Comparison of ENCODE assay signal across 11 mouse cellular contexts in the genomic region with DNA sequence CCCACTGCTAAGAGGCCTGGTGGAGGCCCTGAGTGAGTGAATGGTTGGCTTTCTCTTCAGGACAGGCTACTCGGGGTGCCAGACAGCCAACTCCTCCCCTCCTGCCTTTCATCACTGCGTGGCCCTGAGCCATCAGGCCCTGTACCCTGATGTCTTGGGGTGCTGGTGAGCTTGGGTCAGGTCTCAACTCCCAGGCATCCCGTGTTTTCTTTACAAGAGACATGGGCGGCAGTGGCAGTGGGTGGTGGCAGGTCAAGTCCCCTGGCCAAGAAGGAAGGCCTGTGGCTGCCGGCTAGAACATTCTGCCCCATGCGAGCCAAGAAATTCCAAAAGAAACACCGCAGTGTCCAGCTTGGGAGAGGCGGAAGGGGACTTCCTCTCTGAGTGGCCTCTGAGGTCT. TPM values are rescaled to one million over a fixed set of nuclear protein-coding genes. Genes with fewer than 3 reads are reported as not detected.
DNase-seq lines count a peak whose midpoint lies in the region; ATAC-seq lines count a peak whose summit lies in the region.
"Had no signal": no experiment of that assay in that cellular context is flagged by ENCODE, and none has a peak within 500 bp of the region (broad histone marks: within the 10 kb centered on the region; RNA-seq: fewer than 3 reads in every experiment).

No protein-coding gene starts in this region.

- 0 out of 2 replicates have a peak overlapping the region, but pooled peaks have one; percentile 20 for H3K9ac ChIP-seq in midbrain, embryonic 12.5 days (replicated peaks)
- no peak overlapping the region for H3K9ac ChIP-seq in midbrain, embryonic 15.5 days
- no peak overlapping the region for H3K9ac ChIP-seq in forebrain, embryonic 13.5 days

- no peaks in the 10 kb centered on the region for H3K27me3 ChIP-seq in midbrain, embryonic 12.5 days
- H3K27me3 ChIP-seq in midbrain, embryonic 15.5 days (replicated peaks): no peaks in the 10 kb centered on the region
- H3K27me3 ChIP-seq in forebrain, embryonic 13.5 days: no peaks in the 10 kb centered on the region

- peaks cover 38% of the 10 kb centered on the region for H3K4me1 ChIP-seq in midbrain, embryonic 12.5 days
- H3K4me1 ChIP-seq in midbrain, embryonic 15.5 days: peaks cover 34% of the 10 kb centered on the region
- H3K4me1 ChIP-seq in forebrain, embryonic 13.5 days: peaks cover 40% of the 10 kb centered on the region

- H3K4me2 ChIP-seq in midbrain, embryonic 12.5 days (replicated peaks): no peak overlapping the region
- H3K4me2 ChIP-seq in midbrain, embryonic 15.5 days: no peak overlapping the region
- H3K4me2 ChIP-seq in forebrain, embryonic 13.5 days: no peak overlapping the region

- no peaks in the 10 kb centered on the region for H3K36me3 ChIP-seq in midbrain, embryonic 12.5 days
- no peaks in the 10 kb centered on the region for H3K36me3 ChIP-seq in midbrain, embryonic 15.5 days (replicated peaks)
- H3K36me3 ChIP-seq in forebrain, embryonic 13.5 days (ENCODE audit: poor library complexity, severe bottlenecking): no peaks in the 10 kb centered on the region
- H3K36me3 ChIP-seq: G1E had no signal

- H3K4me3 ChIP-seq in midbrain, embryonic 12.5 days: no peak overlapping the region
- no peak overlapping the region for H3K4me3 ChIP-seq in midbrain, embryonic 15.5 days
- H3K4me3 ChIP-seq in forebrain, embryonic 13.5 days: no peak overlapping the region

- 76% methylated on average over 8 of the region's 8 CpGs for WGBS in midbrain, embryonic 12.5 days
- WGBS in midbrain, embryonic 15.5 days: 55% methylated on average over 8 of the region's 8 CpGs
- WGBS in forebrain, embryonic 13.5 days: 69% methylated on average over 8 of the region's 8 CpGs

- peak; percentile 75 for DNase-seq in gastrocnemius, adult 18-20 months (ENCODE audit: low spot score)
- peak; percentile 59 for DNase-seq in heart, postnatal 4 days
- DNase-seq in lung, postnatal 14 days: peak; percentile 63
- no peak for DNase-seq in cerebellum, postnatal 25 days
- DNase-seq: layer of hippocampus, postnatal 36 days had no signal

- no peaks in the 10 kb centered on the region for H3K9me3 ChIP-seq in midbrain, embryonic 12.5 days
- H3K9me3 ChIP-seq in midbrain, embryonic 15.5 days: no peaks in the 10 kb centered on the region
- no peaks in the 10 kb centered on the region for H3K9me3 ChIP-seq in forebrain, embryonic 13.5 days (replicated peaks)
- H3K9me3 ChIP-seq: G1E had no signal

- H3K27ac ChIP-seq in midbrain, embryonic 12.5 days (replicated peaks): peak overlapping the region; percentile 22; the same call in 1 of the 2 replicates
- H3K27ac ChIP-seq in midbrain, embryonic 15.5 days: no peak overlapping the region
- no peak overlapping the region; the same call in 1 of the 2 replicates for H3K27ac ChIP-seq in forebrain, embryonic 13.5 days
- H3K27ac ChIP-seq: macrophage had no signal

- ATAC-seq in midbrain, embryonic 12.5 days (ENCODE audit: low FRiP score, low read depth): no peak
- ATAC-seq in midbrain, embryonic 15.5 days (replicated peaks): no peak
- ATAC-seq in erythroid progenitor cell, adult 5-6 weeks (replicated peaks; ENCODE audit: low FRiP score, poor library complexity, severe bottlenecking): no peak
- ATAC-seq in forebrain, embryonic 13.5 days: no peak

RNA-seq across cellular contexts. Expression of a gene that starts 9.2 kb away (rescaled TPM):
- polyA plus RNA-seq in midbrain, embryonic 12.5 days (2016; fragmentation: Nextera tagmentation; extraction: Ambion mirVana): 1.3 and 2.3 TPM in 2 replicates
- 2.1 and 2.2 TPM in 2 replicates for polyA plus RNA-seq in midbrain, embryonic 15.5 days (2015; fragmentation: Nextera tagmentation; extraction: Ambion mirVana)
- total RNA-seq in gastrocnemius, adult 18-20 months (2021): not detected
- not detected for total RNA-seq in heart, postnatal 4 days (2021)
- not detected in 2 replicates for total RNA-seq in erythroid progenitor cell, adult 5-6 weeks (2015; ENCODE audit: low replicate concordance)
- total RNA-seq in erythroid progenitor cell, adult 5-6 weeks (2017; ENCODE audit: low replicate concordance): not detected in 2 replicates
- polyA plus RNA-seq in forebrain, embryonic 13.5 days (2015; fragmentation: Nextera tagmentation; extraction: Ambion mirVana): 1.4 and 1.9 TPM in 2 replicates
- total RNA-seq: G1E had no signal
- polyA plus RNA-seq: G1E, macrophage had no signal

RNA-seq across cellular contexts. Expression of a gene that starts 41.8 kb away (rescaled TPM):
- 26.5 and 28.8 TPM in 2 replicates for polyA plus RNA-seq in midbrain, embryonic 12.5 days (2016; fragmentation: Nextera tagmentation; extraction: Ambion mirVana)
- polyA plus RNA-seq in midbrain, embryonic 15.5 days (2015; fragmentation: Nextera tagmentation; extraction: Ambion mirVana): 21.2 and 23.4 TPM in 2 replicates
- total RNA-seq in gastrocnemius, adult 18-20 months (2021): 10 to 100 TPM; 28.9 to 32.6 TPM
- total RNA-seq in heart, postnatal 4 days (2021): 10 to 100 TPM; 33.5 to 37.4 TPM
- total RNA-seq in erythroid progenitor cell, adult 5-6 weeks (2015; ENCODE audit: low replicate concordance): 134 and 153 TPM in 2 replicates
- 105 and 130 TPM in 2 replicates for total RNA-seq in erythroid progenitor cell, adult 5-6 weeks (2017; ENCODE audit: low replicate concordance)
- polyA plus RNA-seq in forebrain, embryonic 13.5 days (2015; fragmentation: Nextera tagmentation; extraction: Ambion mirVana): 24.0 and 24.9 TPM in 2 replicates

Comparison
In these comparisons a context has a peak if more than half of its experiments do, and no peak if none do; other contexts are left out.
1. DNase-seq: peak in gastrocnemius, adult 18-20 months (single experiment), heart, postnatal 4 days (single experiment) and lung, postnatal 14 days (single experiment); none in cerebellum, postnatal 25 days (0 of 2).